Mouse (Mus musculus): Measurements from ENCODE around the gene Taldo1. TPM values are rescaled to one million over a fixed set of nuclear protein-coding genes. Genes with fewer than 3 reads are reported as not detected.
A peak's percentile ranks its signal among the peaks of the same experiment; 100 is the strongest.
"Not testable (repeated sequence)": the region's sequence is repeated elsewhere in the genome, so short reads cannot be mapped to it uniquely, and the experiment has no call there.

The Taldo1 gene
- polyA plus RNA-seq, 1 experiment from 2014 or later, result 225 TPM

DNA sequence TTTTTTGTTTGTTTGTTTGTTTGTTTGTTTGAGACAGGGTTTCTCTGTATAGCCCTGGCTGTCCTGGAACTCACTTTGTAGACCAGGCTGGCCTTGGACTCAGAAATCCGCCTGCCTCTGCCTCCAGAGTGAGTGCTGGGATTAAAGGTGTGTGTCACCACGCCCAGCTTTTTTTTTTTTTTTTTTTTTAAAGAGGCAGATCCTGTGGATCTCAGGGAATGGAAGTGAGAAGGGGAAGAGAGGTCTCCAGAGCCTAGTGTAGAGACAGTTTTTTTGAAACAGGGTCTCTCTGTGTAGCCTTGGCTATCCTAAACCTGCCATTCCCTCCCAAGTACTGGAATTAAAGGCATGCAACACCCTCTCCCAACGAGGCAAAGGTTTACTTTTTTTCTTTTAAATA, 54.4 kb downstream of the Taldo1 start:
- H3K4me2 ChIP-seq, result peak overlapping the region; percentile 65
- not testable (repeated sequence) for ATAC-seq (replicated peaks; ENCODE audit: insufficient number of reproducible peaks, insufficient read depth, low FRiP score, low read depth); H3K27ac ChIP-seq; H3K4me3 ChIP-seq; H3K9ac ChIP-seq; H3K27me3 ChIP-seq; H3K9me3 ChIP-seq (replicated peaks)
- peaks cover 37% of the 10 kb centered on the region for H3K4me1 ChIP-seq (replicated peaks)
- H3K36me3 ChIP-seq, result peaks cover 25% of the 10 kb centered on the region; the same call in 1 of the 2 replicates
- WGBS, result 80% methylated on average over 3 of the region's 3 CpGs

DNA sequence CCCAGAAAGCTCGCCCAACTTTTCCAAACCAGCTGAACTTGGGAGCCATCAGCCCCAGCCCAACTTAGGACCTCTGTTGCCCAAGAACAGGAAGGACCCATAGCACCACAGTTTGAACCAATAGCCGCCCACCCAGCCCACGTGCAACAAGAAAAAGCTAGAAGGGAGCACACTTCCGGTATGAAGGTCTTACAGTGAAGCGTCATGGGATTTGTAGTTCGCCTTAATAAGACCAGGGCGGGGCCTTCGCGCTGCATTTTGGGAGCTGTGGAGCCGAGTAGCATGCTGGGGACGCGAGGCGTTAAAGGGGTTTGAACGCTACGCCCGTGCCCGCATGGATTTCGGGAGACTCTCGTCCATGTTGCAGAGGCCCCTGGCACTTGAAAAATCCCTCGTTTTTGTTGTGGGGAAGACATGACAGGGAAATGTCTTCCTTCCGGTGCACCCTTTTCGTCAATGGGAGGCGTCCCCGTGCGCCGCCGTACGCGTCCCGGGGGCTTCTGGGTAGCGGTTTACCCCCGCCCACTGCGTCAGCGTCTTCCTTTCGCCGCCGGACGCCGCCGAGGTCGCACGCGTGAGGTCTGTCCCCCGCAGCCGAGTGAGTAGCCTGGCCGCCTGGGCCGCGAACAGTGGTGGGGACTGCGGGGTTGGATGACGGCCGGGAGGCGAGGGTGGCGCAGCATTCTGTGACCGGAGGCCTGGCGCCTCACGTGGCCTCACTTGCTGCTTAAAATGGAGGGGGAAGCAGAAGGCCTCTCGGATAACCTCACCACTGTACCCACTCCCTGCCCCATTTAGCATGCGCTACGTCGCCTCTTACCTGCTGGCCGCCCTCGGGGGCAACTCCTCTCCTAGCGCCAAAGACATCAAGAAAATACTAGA, 55.4 kb downstream of the Taldo1 start, which contains the start of gene Rplp2:
Rplp2 (plus strand) TSS at position 261 of the 882 bp plus-strand sequence.
- Histone ChIP-seq H3K27ac (peak within 1 kb of the TSS; percentile 82), H3K9ac (peak within 1 kb of the TSS; percentile 90), H3K9me3 (replicated peaks) (no peaks in the 10 kb centered on the region), H3K4me1 (replicated peaks) (peaks cover 33% of the 10 kb centered on the region), H3K4me2 (peak within 1 kb of the TSS; percentile 65), H3K27me3 (no peaks in the 10 kb centered on the region), H3K36me3 (peaks cover 35% of the 10 kb centered on the region), H3K4me3 (peak within 1 kb of the TSS; percentile 78)
- peak; percentile 88 for ATAC-seq (replicated peaks; ENCODE audit: insufficient number of reproducible peaks, insufficient read depth, low FRiP score, low read depth)
- under 1% methylated on average over 63 of the region's 63 CpGs for WGBS

DNA sequence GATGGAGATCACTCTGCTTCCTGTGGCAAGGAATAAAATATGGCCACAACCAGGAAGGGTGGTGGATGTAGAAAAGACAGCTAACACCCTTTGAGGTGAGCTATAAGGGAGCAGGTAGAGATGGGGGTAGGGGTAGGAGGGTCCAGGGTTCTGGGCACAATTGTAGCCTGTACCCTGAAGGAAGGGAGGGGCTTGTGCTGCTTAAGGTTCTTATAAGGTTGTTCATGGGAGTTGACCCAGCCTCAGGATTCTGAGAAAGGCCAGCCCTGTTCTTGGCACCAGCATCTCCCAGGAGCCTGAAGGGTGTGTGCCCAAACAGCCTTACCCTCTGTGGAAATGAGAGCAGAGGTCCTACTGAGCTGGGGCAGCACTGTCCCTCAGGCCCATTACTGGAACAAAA, 59.9 kb downstream of the Taldo1 start:
- H3K27ac ChIP-seq, result no peak overlapping the region
- H3K4me1 ChIP-seq (replicated peaks), result peaks cover 27% of the 10 kb centered on the region
- H3K27me3 ChIP-seq, result no peaks in the 10 kb centered on the region
- no peak for ATAC-seq (replicated peaks; ENCODE audit: insufficient number of reproducible peaks, insufficient read depth, low FRiP score, low read depth)
- peaks cover 35% of the 10 kb centered on the region for H3K36me3 ChIP-seq
- H3K9ac ChIP-seq, result no peak overlapping the region
- no peak overlapping the region for H3K4me3 ChIP-seq
- no peak overlapping the region for H3K4me2 ChIP-seq
- no peaks in the 10 kb centered on the region for H3K9me3 ChIP-seq (replicated peaks)

Other genes with a start within 250 kb of the Taldo1 start
- 86.6 and 111 TPM in 2 replicates for gene Rnh1, start 219.3 kb upstream of the Taldo1 start, polyA plus RNA-seq (2015; fragmentation: Nextera tagmentation; extraction: Ambion mirVana)
- 74.4 and 92.5 TPM in 2 replicates for gene Hras, start 198.2 kb upstream of the Taldo1 start, polyA plus RNA-seq (2015; fragmentation: Nextera tagmentation; extraction: Ambion mirVana)
- gene Lrrc56, start 198.0 kb upstream of the Taldo1 start, polyA plus RNA-seq (2015; fragmentation: Nextera tagmentation; extraction: Ambion mirVana), result 2.7 and 4.0 TPM in 2 replicates
- gene Lmntd2, start 178.1 kb upstream of the Taldo1 start, polyA plus RNA-seq (2015; fragmentation: Nextera tagmentation; extraction: Ambion mirVana), result 0.23 and 0.58 TPM in 2 replicates
- 11.4 and 18.4 TPM in 2 replicates for gene Rassf7, start 176.3 kb upstream of the Taldo1 start, polyA plus RNA-seq (2015; fragmentation: Nextera tagmentation; extraction: Ambion mirVana)
- 36.7 and 44.9 TPM in 2 replicates for gene Phrf1, start 163.4 kb upstream of the Taldo1 start, polyA plus RNA-seq (2015; fragmentation: Nextera tagmentation; extraction: Ambion mirVana)
- 3.0 and 6.5 TPM in 2 replicates for gene Irf7, start 125.7 kb upstream of the Taldo1 start, polyA plus RNA-seq (2015; fragmentation: Nextera tagmentation; extraction: Ambion mirVana)
- gene Cdhr5, start 115.4 kb upstream of the Taldo1 start, polyA plus RNA-seq (2015; fragmentation: Nextera tagmentation; extraction: Ambion mirVana), result 0.05 TPM in 1 of 2 replicates, not detected in the other
- gene Sct, start 113.1 kb upstream of the Taldo1 start, polyA plus RNA-seq (2015; fragmentation: Nextera tagmentation; extraction: Ambion mirVana), result 1.5 and 1.6 TPM in 2 replicates
- gene Drd4, start 100.2 kb upstream of the Taldo1 start, polyA plus RNA-seq (2015; fragmentation: Nextera tagmentation; extraction: Ambion mirVana), result 0.18 and 0.22 TPM in 2 replicates
- gene Deaf1, start 64.5 kb upstream of the Taldo1 start, polyA plus RNA-seq (2015; fragmentation: Nextera tagmentation; extraction: Ambion mirVana), result 29.4 and 42.1 TPM in 2 replicates
- gene Tmem80, start 64.5 kb upstream of the Taldo1 start, polyA plus RNA-seq (2015; fragmentation: Nextera tagmentation; extraction: Ambion mirVana), result 29.3 and 35.6 TPM in 2 replicates
- 1.1 and 4.7 TPM in 2 replicates for gene Eps8l2, start 53.3 kb upstream of the Taldo1 start, polyA plus RNA-seq (2015; fragmentation: Nextera tagmentation; extraction: Ambion mirVana)
- gene Gatd1, start 21.9 kb downstream of the Taldo1 start, polyA plus RNA-seq (2015; fragmentation: Nextera tagmentation; extraction: Ambion mirVana), result 25.5 and 31.6 TPM in 2 replicates
- 4.5 and 5.2 TPM in 2 replicates for gene Cend1, start 37.3 kb downstream of the Taldo1 start, polyA plus RNA-seq (2015; fragmentation: Nextera tagmentation; extraction: Ambion mirVana)
- gene Slc25a22, start 45.7 kb downstream of the Taldo1 start, polyA plus RNA-seq (2015; fragmentation: Nextera tagmentation; extraction: Ambion mirVana), result 14.1 and 20.2 TPM in 2 replicates
- gene Pidd1, start 51.8 kb downstream of the Taldo1 start, polyA plus RNA-seq (2015; fragmentation: Nextera tagmentation; extraction: Ambion mirVana), result 6.7 and 9.6 TPM in 2 replicates
- gene Rplp2, start 55.2 kb downstream of the Taldo1 start, polyA plus RNA-seq (2015; fragmentation: Nextera tagmentation; extraction: Ambion mirVana), result 703 and 884 TPM in 2 replicates
- gene Pnpla2, start 63.0 kb downstream of the Taldo1 start, polyA plus RNA-seq (2015; fragmentation: Nextera tagmentation; extraction: Ambion mirVana), result 56.3 and 57.5 TPM in 2 replicates
- gene Cracr2b, start 68.9 kb downstream of the Taldo1 start, polyA plus RNA-seq (2015; fragmentation: Nextera tagmentation; extraction: Ambion mirVana), result 24.9 and 26.2 TPM in 2 replicates
- gene Cd151, start 75.2 kb downstream of the Taldo1 start, polyA plus RNA-seq (2015; fragmentation: Nextera tagmentation; extraction: Ambion mirVana), result 28.7 and 35.2 TPM in 2 replicates
- gene Polr2l, start 82.9 kb downstream of the Taldo1 start, polyA plus RNA-seq (2015; fragmentation: Nextera tagmentation; extraction: Ambion mirVana), result 59.5 and 63.5 TPM in 2 replicates
- gene Tspan4, start 83.0 kb downstream of the Taldo1 start, polyA plus RNA-seq (2015; fragmentation: Nextera tagmentation; extraction: Ambion mirVana), result 48.9 and 62.8 TPM in 2 replicates
- 27.2 and 38.7 TPM in 2 replicates for gene Chid1, start 147.7 kb downstream of the Taldo1 start, polyA plus RNA-seq (2015; fragmentation: Nextera tagmentation; extraction: Ambion mirVana)
- gene Ap2a2, start 170.0 kb downstream of the Taldo1 start, polyA plus RNA-seq (2015; fragmentation: Nextera tagmentation; extraction: Ambion mirVana), result 43.6 and 59.0 TPM in 2 replicates

Data from heart, embryonic 15.5 days (tissue).